In the genomic region with DNA sequence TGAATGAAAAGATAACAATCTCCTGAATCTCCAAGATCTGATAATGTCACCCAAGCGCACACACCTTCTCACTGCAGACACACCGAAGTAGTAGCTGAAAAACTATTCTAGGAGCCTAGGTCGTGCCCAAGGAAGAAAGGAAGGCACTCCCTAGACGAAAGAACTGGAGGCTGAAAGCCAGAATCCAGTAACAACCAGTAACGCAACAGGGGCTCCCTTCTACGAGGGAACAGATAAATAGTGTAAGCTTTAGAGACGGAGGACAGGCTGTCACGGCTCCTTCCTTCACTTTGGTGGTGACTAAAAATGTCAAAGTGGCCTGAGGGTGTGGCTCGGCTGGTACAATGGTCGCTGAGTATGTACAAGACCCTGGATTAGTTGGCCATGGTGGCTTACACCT, we compare ENCODE assay signal across 20 mouse cellular contexts.
DNase-seq lines count a peak whose midpoint lies in the region; ATAC-seq lines count a peak whose summit lies in the region.
"Had no signal": no experiment of that assay in that cellular context is flagged by ENCODE, and none has a peak within 500 bp of the region (broad histone marks: within the 10 kb centered on the region; RNA-seq: fewer than 3 reads in every experiment).

No protein-coding gene starts in this region.

- no peak for DNase-seq in hindbrain, embryonic 11.5 days (ENCODE audit: low spot score)
- peak; percentile 10 for DNase-seq in ES-CJ7 (ENCODE audit: low read depth, low spot score)
- DNase-seq in embryonic facial prominence, embryonic 10.5 days (ENCODE audit: low spot score) = no peak
- no peak for DNase-seq in testis, postnatal 14 days (ENCODE audit: low spot score)
- no peak for DNase-seq in left cerebral cortex, adult 8-10 months (ENCODE audit: low spot score in 2 of 2)
- DNase-seq: cerebellum, adult 11-12 months; cerebellum, adult 9-11 months; cerebellum, postnatal 36 days; gastrocnemius, adult 2 months; gastrocnemius, postnatal 25 days had no signal

- H3K9ac ChIP-seq in hindbrain, embryonic 13.5 days = no peak overlapping the region
- no peak overlapping the region for H3K9ac ChIP-seq in hindbrain, embryonic 11.5 days (ENCODE audit: low read depth, low read length)
- 0 out of 2 replicates have a peak overlapping the region, but pooled peaks have one; percentile 10 for H3K9ac ChIP-seq in midbrain, embryonic 13.5 days (replicated peaks)
- H3K9ac ChIP-seq in midbrain, embryonic 16.5 days (ENCODE audit: low read depth, low read length) = no peak overlapping the region
- H3K9ac ChIP-seq: embryonic facial prominence, embryonic 15.5 days; heart, embryonic 12.5 days; hindbrain, embryonic 12.5 days had no signal

- no peak overlapping the region for H3K4me2 ChIP-seq in hindbrain, embryonic 13.5 days
- H3K4me2 ChIP-seq in hindbrain, embryonic 11.5 days (replicated peaks; ENCODE audit: low read depth, low read length) = no peak overlapping the region
- H3K4me2 ChIP-seq in midbrain, embryonic 13.5 days (replicated peaks) = no peak overlapping the region
- H3K4me2 ChIP-seq in midbrain, embryonic 16.5 days (ENCODE audit: low read length) = no peak overlapping the region
- H3K4me2 ChIP-seq: embryonic facial prominence, embryonic 15.5 days; heart, embryonic 12.5 days; hindbrain, embryonic 12.5 days had no signal

- no peak for ATAC-seq in hindbrain, embryonic 13.5 days (ENCODE audit: low FRiP score)
- ATAC-seq in hindbrain, embryonic 11.5 days (ENCODE audit: low FRiP score) = no peak
- ATAC-seq in midbrain, embryonic 13.5 days = no peak
- no peak for ATAC-seq in midbrain, embryonic 16.5 days
- ATAC-seq: forebrain, embryonic 14.5 days; inflammation-experienced regulatory T-cells, adult 6 months had no signal

- no peaks in the 10 kb centered on the region for H3K9me3 ChIP-seq in hindbrain, embryonic 13.5 days
- no peaks in the 10 kb centered on the region for H3K9me3 ChIP-seq in hindbrain, embryonic 11.5 days (ENCODE audit: control insufficient read depth, low read length)
- no peaks in the 10 kb centered on the region for H3K9me3 ChIP-seq in midbrain, embryonic 13.5 days
- no peaks in the 10 kb centered on the region for H3K9me3 ChIP-seq in midbrain, embryonic 16.5 days (replicated peaks; ENCODE audit: control insufficient read depth, low read length, poor library complexity, severe bottlenecking)
- H3K9me3 ChIP-seq in embryonic facial prominence, embryonic 10.5 days = no peaks in the 10 kb centered on the region
- H3K9me3 ChIP-seq: embryonic facial prominence, embryonic 15.5 days; forebrain, embryonic 10.5 days; heart, embryonic 12.5 days; hindbrain, embryonic 12.5 days had no signal

- WGBS in hindbrain, embryonic 13.5 days = 60% methylated on average over 10 of the region's 10 CpGs
- WGBS in hindbrain, embryonic 11.5 days = 69% methylated on average over 10 of the region's 10 CpGs
- WGBS in midbrain, embryonic 13.5 days = 52% methylated on average over 10 of the region's 10 CpGs
- 47% methylated on average over 10 of the region's 10 CpGs for WGBS in midbrain, embryonic 16.5 days
- 51% methylated on average over 10 of the region's 10 CpGs for WGBS in embryonic facial prominence, embryonic 10.5 days

- no peaks in the 10 kb centered on the region for H3K27me3 ChIP-seq in hindbrain, embryonic 13.5 days
- no peaks in the 10 kb centered on the region for H3K27me3 ChIP-seq in hindbrain, embryonic 11.5 days (ENCODE audit: control insufficient read depth, insufficient read depth, low read length)
- H3K27me3 ChIP-seq in midbrain, embryonic 13.5 days = no peaks in the 10 kb centered on the region
- no peaks in the 10 kb centered on the region for H3K27me3 ChIP-seq in midbrain, embryonic 16.5 days (ENCODE audit: control insufficient read depth, insufficient read depth, low read depth, low read length)
- peaks cover 8% of the 10 kb centered on the region; the same call in 1 of the 2 replicates for H3K27me3 ChIP-seq in embryonic facial prominence, embryonic 10.5 days (replicated peaks; ENCODE audit: low read depth, poor library complexity, severe bottlenecking)
- H3K27me3 ChIP-seq: embryonic facial prominence, embryonic 15.5 days; heart, embryonic 12.5 days; hindbrain, embryonic 12.5 days had no signal

- H3K4me1 ChIP-seq in hindbrain, embryonic 13.5 days (replicated peaks) = peaks cover 41% of the 10 kb centered on the region
- peaks cover 3% of the 10 kb centered on the region for H3K4me1 ChIP-seq in hindbrain, embryonic 11.5 days (replicated peaks; ENCODE audit: control insufficient read depth, insufficient read depth, low read length)
- peaks cover 27% of the 10 kb centered on the region for H3K4me1 ChIP-seq in midbrain, embryonic 13.5 days (replicated peaks)
- H3K4me1 ChIP-seq in midbrain, embryonic 16.5 days (ENCODE audit: control insufficient read depth, insufficient read depth, low read length) = peaks cover 4% of the 10 kb centered on the region; the same call in 1 of the 2 replicates
- peaks cover 57% of the 10 kb centered on the region for H3K4me1 ChIP-seq in embryonic facial prominence, embryonic 10.5 days

- peak overlapping the region; percentile 64; the same call in 1 of the 2 replicates for H3K27ac ChIP-seq in hindbrain, embryonic 13.5 days
- H3K27ac ChIP-seq in hindbrain, embryonic 11.5 days (ENCODE audit: low read depth, low read length) = no peak overlapping the region
- H3K27ac ChIP-seq in midbrain, embryonic 13.5 days = no peak overlapping the region
- H3K27ac ChIP-seq in midbrain, embryonic 16.5 days (ENCODE audit: low read length) = no peak overlapping the region
- H3K27ac ChIP-seq in embryonic facial prominence, embryonic 10.5 days (replicated peaks) = 0 out of 2 replicates have a peak overlapping the region, but pooled peaks have one; percentile 7
- H3K27ac ChIP-seq: embryonic facial prominence, embryonic 15.5 days; gastrocnemius, adult 2 months; hindbrain, embryonic 12.5 days had no signal

- no peak overlapping the region for H3K4me3 ChIP-seq in hindbrain, embryonic 13.5 days
- no peak overlapping the region for H3K4me3 ChIP-seq in hindbrain, embryonic 11.5 days (ENCODE audit: low read depth, low read length)
- H3K4me3 ChIP-seq in midbrain, embryonic 13.5 days (replicated peaks) = no peak overlapping the region
- no peak overlapping the region for H3K4me3 ChIP-seq in midbrain, embryonic 16.5 days (ENCODE audit: low read depth, low read length)
- H3K4me3 ChIP-seq in embryonic facial prominence, embryonic 10.5 days = no peak overlapping the region
- H3K4me3 ChIP-seq: embryonic facial prominence, embryonic 15.5 days; erythroblast, embryonic 14.5 days; forebrain, embryonic 10.5 days; gastrocnemius, adult 2 months; heart, embryonic 12.5 days; hindbrain, embryonic 12.5 days had no signal

- H3K36me3 ChIP-seq in hindbrain, embryonic 13.5 days = no peaks in the 10 kb centered on the region; the same call in 1 of the 2 replicates
- no peaks in the 10 kb centered on the region; the same call in 1 of the 2 replicates for H3K36me3 ChIP-seq in hindbrain, embryonic 11.5 days (ENCODE audit: control insufficient read depth, insufficient read depth, low read length)
- H3K36me3 ChIP-seq in midbrain, embryonic 13.5 days = no peaks in the 10 kb centered on the region
- no peaks in the 10 kb centered on the region; the same call in 1 of the 2 replicates for H3K36me3 ChIP-seq in midbrain, embryonic 16.5 days (ENCODE audit: control insufficient read depth, insufficient read depth, low read length)
- 0 out of 2 replicates have a peak, but pooled peaks cover 6% of the 10 kb centered on the region for H3K36me3 ChIP-seq in embryonic facial prominence, embryonic 10.5 days (replicated peaks)
- H3K36me3 ChIP-seq: embryonic facial prominence, embryonic 15.5 days; heart, embryonic 12.5 days; hindbrain, embryonic 12.5 days had no signal

Comparison
In these comparisons a context has a peak if more than half of its experiments do, and no peak if none do; other contexts are left out.
1. H3K27ac ChIP-seq: peak in hindbrain, embryonic 13.5 days (single experiment) and embryonic facial prominence, embryonic 10.5 days (single experiment); none in hindbrain, embryonic 11.5 days (single experiment), midbrain, embryonic 13.5 days (single experiment) and midbrain, embryonic 16.5 days (single experiment).